Mouse (Mus musculus) limb, embryonic 15.5 days (tissue): ENCODE results near the gene Smtn. TPM values are rescaled to one million over a fixed set of nuclear protein-coding genes. Genes with fewer than 3 reads are reported as not detected.

Experiments used
- ATAC-seq: fragments of 200-750 bp; cut with Nextera tagmentation; 2 replicates; pipeline ENCODE4 v1.8.0; 2017; ENCODE audit warnings: low read depth, moderate TSS enrichment; ENCODE audit not compliant: insufficient number of reproducible peaks, low FRiP score, low TSS enrichment
- H3K27ac ChIP-seq: fragments of 300-500 bp; sonication (generic); 2 replicates; pipeline ENCODE4 v1.5.1; 2015; ENCODE audit warnings: moderate library complexity, mild to moderate bottlenecking, inconsistent platforms
- H3K27me3 ChIP-seq: fragments of 300-500 bp; sonication (generic); 2 replicates; pipeline ENCODE4 v1.6.1; 2015; ENCODE audit warnings: inconsistent platforms
- H3K36me3 ChIP-seq: fragments of 300-500 bp; sonication (generic); 2 replicates; pipeline ENCODE4 v1.6.1; 2015; ENCODE audit warnings: inconsistent platforms
- H3K4me1 ChIP-seq: fragments of 300-500 bp; sonication (generic); 2 replicates; pipeline ENCODE4 v1.6.1; 2015; ENCODE audit warnings: inconsistent platforms
- H3K4me2 ChIP-seq: fragments of 300-500 bp; sonication (generic); 2 replicates; pipeline ENCODE4 v1.6.1; 2015; ENCODE audit warnings: mild to moderate bottlenecking, inconsistent platforms
- H3K4me3 ChIP-seq: fragments of 300-500 bp; sonication (generic); 2 replicates; pipeline ENCODE4 v1.5.1; 2015; ENCODE audit warnings: mild to moderate bottlenecking, inconsistent platforms
- H3K9ac ChIP-seq: fragments of 300-500 bp; sonication (generic); 2 replicates; pipeline ENCODE4 v1.6.1; 2015; ENCODE audit warnings: inconsistent platforms
- H3K9me3 ChIP-seq: fragments of 300-500 bp; sonication (generic); 2 replicates; pipeline ENCODE4 v1.6.1; 2016; ENCODE audit warnings: inconsistent platforms
- WGBS: fragments of 180-500 bp; shearing (Covaris S2); methylation state at CpG from one replicate; pipeline ENCODE4 v1.1.7; 2015; 5-methylcytosine and 5-hydroxymethylcytosine counted together
- polyA plus RNA-seq: library from polyadenylated mRNA; unstranded; fragments of >200 nt; fragmentation: Nextera tagmentation; extraction: Ambion mirVana; gene quantifications from 2 replicates; pipeline ENCODE4 v1.2.1, GENCODE M21; 2015

Gene Smtn
- polyA plus RNA-seq, 1 experiment from 2014 or later, result 81.7 TPM

DNA sequence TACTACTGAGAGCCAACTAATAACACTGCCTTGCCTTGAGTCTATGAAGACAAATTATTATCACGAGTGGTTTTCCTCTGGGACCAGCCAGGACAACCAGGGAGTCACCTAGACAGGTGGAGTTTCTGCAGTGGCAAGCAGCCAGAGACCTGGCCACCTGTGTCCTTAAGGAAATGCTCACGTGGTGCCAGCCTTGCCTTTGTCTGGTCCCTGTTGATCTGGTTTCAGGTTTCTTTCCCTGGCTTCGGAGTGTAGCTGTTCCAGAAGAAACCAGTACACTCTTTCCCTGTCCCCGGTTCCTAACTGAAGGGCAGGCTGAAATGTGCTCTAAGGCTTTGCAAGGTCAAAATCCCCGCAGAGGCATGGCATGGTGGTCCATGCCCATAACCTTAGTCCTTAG lies 43.7 kb downstream of the Smtn start:
- H3K27ac ChIP-seq, result no peak overlapping the region
- no peak overlapping the region for H3K4me3 ChIP-seq
- no peak for ATAC-seq
- H3K9me3 ChIP-seq, result no peaks in the 10 kb centered on the region
- H3K9ac ChIP-seq, result no peak overlapping the region
- 43% methylated on average over 5 of the region's 5 CpGs for WGBS
- no peak overlapping the region for H3K4me2 ChIP-seq
- no peaks in the 10 kb centered on the region for H3K36me3 ChIP-seq
- H3K27me3 ChIP-seq, result no peaks in the 10 kb centered on the region
- H3K4me1 ChIP-seq, result 0 out of 2 replicates have a peak, but pooled peaks cover 3% of the 10 kb centered on the region

DNA sequence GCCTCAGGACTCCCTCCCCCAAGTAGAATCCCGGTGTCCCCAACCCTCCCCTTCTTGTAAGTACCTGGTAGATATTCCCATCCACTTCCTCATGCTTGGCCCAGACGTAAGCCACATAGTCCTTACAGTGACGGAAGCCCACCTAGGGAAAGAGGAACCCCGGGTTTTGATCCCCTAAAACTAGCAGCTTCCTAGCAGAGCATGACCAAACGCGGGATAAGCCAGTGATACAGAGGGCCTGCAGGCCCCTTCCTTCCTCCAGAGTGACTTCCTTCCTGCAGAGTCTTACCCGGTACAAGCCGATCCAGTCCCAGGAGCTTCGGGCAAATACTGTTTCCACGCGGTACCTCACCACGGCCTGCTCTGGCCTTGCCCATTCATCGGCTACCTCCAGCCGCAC lies 44.9 kb downstream of the Smtn start:
- 91% methylated on average over 14 of the region's 14 CpGs for WGBS
- no peak for ATAC-seq
- no peak overlapping the region for H3K4me2 ChIP-seq
- no peaks in the 10 kb centered on the region for H3K27me3 ChIP-seq
- H3K9me3 ChIP-seq, result no peaks in the 10 kb centered on the region
- H3K4me1 ChIP-seq, result 0 out of 2 replicates have a peak, but pooled peaks cover 3% of the 10 kb centered on the region
- no peaks in the 10 kb centered on the region for H3K36me3 ChIP-seq
- no peak overlapping the region for H3K27ac ChIP-seq
- no peak overlapping the region for H3K9ac ChIP-seq
- H3K4me3 ChIP-seq, result no peak overlapping the region

DNA sequence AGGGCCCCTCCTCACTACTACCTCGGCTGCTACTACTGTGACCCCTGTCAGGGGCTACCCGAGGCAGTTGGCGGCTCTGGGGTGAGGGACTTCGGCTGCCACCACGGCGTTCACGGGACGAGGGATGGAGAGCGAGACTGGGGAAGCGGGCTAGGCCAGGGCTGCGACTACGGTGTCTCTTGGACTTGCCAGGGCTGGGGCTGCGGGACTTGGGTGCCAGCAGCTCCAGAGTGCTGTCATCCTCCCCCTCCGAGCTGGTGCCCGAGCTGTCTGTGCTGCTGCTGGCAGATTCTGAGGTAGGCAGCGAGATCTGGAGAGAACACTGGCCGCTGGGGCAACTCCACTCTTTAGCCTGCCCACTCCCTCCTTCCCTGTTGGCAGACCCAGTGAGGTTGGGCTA lies 45.6 kb downstream of the Smtn start:
- Histone ChIP-seq H3K27ac (no peak overlapping the region), H3K27me3 (no peaks in the 10 kb centered on the region), H3K4me1 (0 out of 2 replicates have a peak, but pooled peaks cover 3% of the 10 kb centered on the region), H3K4me2 (no peak overlapping the region), H3K4me3 (no peak overlapping the region), H3K9ac (no peak overlapping the region), H3K9me3 (no peaks in the 10 kb centered on the region), H3K36me3 (no peaks in the 10 kb centered on the region)
- WGBS, result 80% methylated on average over 17 of the region's 17 CpGs
- no peak for ATAC-seq

DNA sequence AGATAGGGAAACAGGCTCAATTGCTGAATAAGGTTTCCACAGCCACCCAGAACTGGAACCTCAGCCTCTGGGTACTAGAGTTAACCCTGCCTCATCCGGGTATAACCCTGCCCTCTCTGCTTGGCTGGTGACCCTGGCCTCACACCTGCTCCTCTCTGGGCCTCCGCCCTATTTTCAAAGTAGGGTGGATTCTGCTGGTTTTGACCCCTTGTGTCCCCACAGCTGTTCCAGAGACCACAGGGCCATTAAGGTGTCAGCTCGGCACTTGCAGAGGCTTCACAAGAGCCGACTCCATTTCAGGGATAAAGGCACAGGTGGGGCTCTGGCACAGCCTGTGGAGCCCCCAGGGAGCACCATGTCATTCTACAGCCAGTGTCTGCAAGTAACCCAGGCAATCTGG lies 47.7 kb downstream of the Smtn start:
- no peak for ATAC-seq
- WGBS, result 54% methylated on average over 4 of the region's 4 CpGs
- Histone ChIP-seq H3K4me2 (no peak overlapping the region), H3K9me3 (no peaks in the 10 kb centered on the region), H3K27ac (no peak overlapping the region), H3K36me3 (no peaks in the 10 kb centered on the region), H3K9ac (no peak overlapping the region), H3K4me1 (peaks cover 9% of the 10 kb centered on the region; the same call in 1 of the 2 replicates), H3K4me3 (no peak overlapping the region), H3K27me3 (no peaks in the 10 kb centered on the region)

DNA sequence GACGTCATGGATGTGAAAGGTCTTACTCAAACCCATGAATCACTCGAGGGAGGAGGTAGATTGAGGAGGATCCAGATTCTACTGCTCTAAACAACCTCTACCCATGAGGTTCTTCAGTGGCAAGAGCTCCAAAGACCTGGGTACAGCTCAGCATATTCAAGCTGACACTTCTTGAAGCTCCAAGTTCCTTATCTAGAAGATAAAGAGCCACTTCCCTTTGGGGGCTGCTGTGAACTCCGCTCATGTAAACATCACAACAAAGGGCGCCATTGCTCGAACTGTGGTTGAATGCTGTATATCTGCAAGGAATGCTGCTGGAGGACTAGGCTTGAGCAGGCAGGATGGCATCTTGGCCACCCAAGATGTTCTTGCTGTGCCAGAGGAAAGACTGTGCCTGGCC lies 51.4 kb downstream of the Smtn start:
- no peak overlapping the region for H3K27ac ChIP-seq
- no peaks in the 10 kb centered on the region for H3K9me3 ChIP-seq
- ATAC-seq, result no peak
- H3K4me1 ChIP-seq, result peaks cover 12% of the 10 kb centered on the region
- H3K4me3 ChIP-seq, result no peak overlapping the region
- no peak overlapping the region for H3K9ac ChIP-seq
- H3K36me3 ChIP-seq, result no peaks in the 10 kb centered on the region
- H3K4me2 ChIP-seq, result no peak overlapping the region
- H3K27me3 ChIP-seq, result no peaks in the 10 kb centered on the region
- WGBS, result 77% methylated on average over 5 of the region's 5 CpGs

DNA sequence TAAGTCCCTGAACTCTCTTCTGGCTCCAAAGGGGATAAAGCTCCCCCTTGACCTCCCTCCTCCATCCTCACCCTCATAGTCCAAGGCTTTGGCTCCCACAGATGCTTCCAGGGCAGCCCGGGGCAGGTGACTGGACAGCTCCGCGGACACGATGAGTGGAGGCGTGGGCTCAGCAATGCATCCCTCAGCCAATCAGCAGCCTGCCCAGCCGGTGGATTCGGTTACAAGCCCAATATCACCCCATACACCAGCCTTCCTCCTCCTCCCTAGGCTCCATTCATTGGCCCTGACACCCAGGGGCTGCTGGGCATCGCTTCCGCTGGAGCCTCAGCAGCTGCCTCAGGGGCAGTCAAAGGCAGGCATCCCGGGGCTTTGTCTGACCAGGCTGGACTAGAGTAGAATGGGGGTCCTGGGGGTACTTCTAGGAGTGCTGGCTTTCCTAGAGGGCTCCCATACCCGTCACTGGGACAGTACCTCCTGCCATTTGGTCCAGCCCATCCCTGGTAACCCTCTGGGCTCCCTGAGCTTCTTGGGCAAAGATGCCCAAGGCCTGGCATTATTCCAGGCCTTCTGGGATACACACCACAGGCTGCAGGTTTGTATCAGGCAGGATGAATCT lies 52.4 kb downstream of the Smtn start, which contains the start of gene Pla2g3:
Pla2g3 (plus strand) TSS at position 333 of the 619 bp plus-strand sequence.
- peaks cover 17% of the 10 kb centered on the region for H3K4me1 ChIP-seq
- no peak within 1 kb of the TSS for H3K9ac ChIP-seq
- no peak within 1 kb of the TSS for H3K4me2 ChIP-seq
- H3K9me3 ChIP-seq, result no peaks in the 10 kb centered on the region
- no peak for ATAC-seq
- no peak within 1 kb of the TSS for H3K27ac ChIP-seq
- H3K36me3 ChIP-seq, result no peaks in the 10 kb centered on the region
- WGBS, result 16% methylated on average over 11 of the region's 11 CpGs
- no peak within 1 kb of the TSS for H3K4me3 ChIP-seq
- H3K27me3 ChIP-seq, result no peaks in the 10 kb centered on the region

DNA sequence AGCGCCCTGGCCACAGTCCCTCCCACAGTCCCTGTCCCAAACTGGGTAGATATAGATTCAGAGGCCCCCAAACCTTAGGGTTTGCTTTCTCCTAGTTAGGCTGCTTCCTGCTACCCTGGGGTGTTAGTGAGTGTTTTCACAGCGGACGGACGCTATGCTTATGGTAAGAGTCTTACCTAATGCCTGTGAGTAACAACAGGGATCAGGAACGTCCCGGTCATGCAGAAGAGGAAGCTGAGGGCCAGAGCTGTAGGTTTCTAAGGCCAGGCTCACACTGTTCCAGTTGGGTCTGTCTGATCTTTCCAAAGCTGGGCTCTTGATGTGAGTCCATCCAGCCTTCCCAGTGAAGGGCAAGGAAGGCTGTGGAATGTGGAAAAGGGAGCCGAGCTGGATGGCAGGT lies 54.1 kb downstream of the Smtn start:
- H3K27ac ChIP-seq, result no peak overlapping the region
- no peak overlapping the region for H3K4me2 ChIP-seq
- no peak for ATAC-seq
- H3K27me3 ChIP-seq, result no peaks in the 10 kb centered on the region
- WGBS, result 69% methylated on average over 7 of the region's 7 CpGs
- H3K4me3 ChIP-seq, result no peak overlapping the region
- no peaks in the 10 kb centered on the region for H3K36me3 ChIP-seq
- no peak overlapping the region for H3K9ac ChIP-seq
- no peaks in the 10 kb centered on the region for H3K9me3 ChIP-seq
- peaks cover 17% of the 10 kb centered on the region for H3K4me1 ChIP-seq

DNA sequence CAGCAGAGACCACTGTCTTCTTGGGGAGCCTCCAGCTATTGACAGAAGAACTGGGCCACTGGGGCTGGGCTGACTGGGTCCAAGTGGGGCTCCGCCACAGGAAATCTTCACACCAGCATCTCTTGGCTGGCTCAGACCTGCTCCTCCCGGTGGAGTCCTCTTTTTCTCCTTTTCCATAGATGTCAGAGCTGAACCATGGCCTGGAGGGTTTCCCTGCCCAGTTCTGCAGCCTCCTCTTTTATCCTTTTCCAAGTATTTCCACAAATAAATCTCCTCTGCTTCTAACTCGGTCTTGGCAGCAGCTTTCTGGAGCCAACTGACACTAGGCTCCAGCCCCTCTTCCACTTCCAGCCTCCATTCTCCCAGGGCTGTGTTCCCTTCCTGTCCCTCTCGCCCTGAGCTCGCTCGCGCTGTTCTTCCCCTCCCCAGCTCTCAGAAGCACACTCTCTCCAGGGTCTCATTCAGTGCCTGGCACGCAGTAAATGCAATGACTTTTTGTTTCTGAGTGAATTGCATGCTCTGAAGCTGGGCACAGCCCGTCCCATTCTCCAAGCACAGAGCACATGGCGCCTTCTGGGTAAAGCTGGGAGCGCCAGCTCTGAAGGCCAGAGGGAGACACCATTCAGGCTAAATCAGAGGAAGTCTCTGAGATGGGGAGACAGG lies 56.3 kb downstream of the Smtn start:
- Histone ChIP-seq H3K9me3 (no peaks in the 10 kb centered on the region), H3K4me1 (peaks cover 17% of the 10 kb centered on the region), H3K4me3 (no peak overlapping the region), H3K4me2 (no peak overlapping the region), H3K27me3 (no peaks in the 10 kb centered on the region), H3K36me3 (no peaks in the 10 kb centered on the region), H3K27ac (0 out of 2 replicates have a peak overlapping the region, but pooled peaks have one; percentile 22), H3K9ac (no peak overlapping the region)
- no peak for ATAC-seq
- WGBS, result 43% methylated on average over 11 of the region's 11 CpGs

DNA sequence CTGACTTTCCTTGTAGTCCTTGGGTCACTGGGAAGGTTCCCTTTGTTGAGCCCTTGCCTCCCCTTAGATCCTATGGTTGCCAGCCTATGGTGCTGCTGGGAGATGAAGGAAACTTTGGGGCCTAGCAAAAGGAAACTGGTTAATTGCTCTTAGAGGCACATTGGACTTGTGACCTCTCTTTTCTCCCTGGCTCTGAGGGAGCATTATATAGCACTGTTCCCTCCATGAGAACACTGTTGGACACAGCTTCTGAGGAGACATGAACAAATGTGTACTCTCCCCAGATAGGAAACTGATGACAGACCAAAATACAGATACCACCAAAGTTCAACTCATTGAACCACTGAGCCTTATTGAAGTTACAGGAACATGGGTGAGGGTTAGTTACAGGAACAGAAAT lies 64.9 kb downstream of the Smtn start:
- H3K9me3 ChIP-seq, result no peaks in the 10 kb centered on the region
- H3K4me1 ChIP-seq, result no peaks in the 10 kb centered on the region
- no peak for ATAC-seq
- H3K36me3 ChIP-seq, result no peaks in the 10 kb centered on the region
- no peak overlapping the region for H3K27ac ChIP-seq
- no peaks in the 10 kb centered on the region for H3K27me3 ChIP-seq
- no peak overlapping the region for H3K4me2 ChIP-seq
- no peak overlapping the region for H3K4me3 ChIP-seq
- H3K9ac ChIP-seq, result no peak overlapping the region

DNA sequence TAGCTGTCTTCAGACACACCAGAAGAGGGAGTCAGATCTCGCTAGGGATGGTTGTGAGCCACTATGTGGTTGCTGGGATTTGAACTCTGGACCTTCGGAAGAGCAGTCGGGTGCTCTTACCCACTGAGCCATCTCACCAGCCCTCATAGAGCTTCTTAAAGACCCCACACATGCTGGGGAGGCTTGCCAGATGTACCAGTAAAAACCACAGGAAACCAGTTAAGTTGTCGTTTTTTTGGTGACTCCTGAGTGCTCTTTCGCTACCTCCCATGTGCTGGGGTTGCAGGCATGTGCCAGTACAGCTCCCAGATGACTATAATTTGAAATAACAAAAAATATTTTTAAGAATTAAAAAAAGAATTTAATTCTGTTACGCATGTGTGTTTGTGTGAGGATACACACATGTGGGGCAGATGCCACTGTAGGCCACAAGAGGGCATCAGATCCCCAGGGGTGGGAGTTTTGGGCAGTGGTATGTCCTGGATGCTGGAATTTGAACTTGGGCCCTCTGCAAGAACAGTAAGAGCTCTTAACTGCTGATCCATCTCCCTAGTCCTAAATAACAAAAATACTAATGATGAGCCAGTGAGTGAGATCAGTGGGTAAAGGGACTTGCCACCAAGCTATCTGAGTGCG lies 65.8 kb downstream of the Smtn start:
- no peak overlapping the region for H3K4me3 ChIP-seq
- H3K9ac ChIP-seq, result no peak overlapping the region
- H3K4me1 ChIP-seq, result no peaks in the 10 kb centered on the region
- H3K36me3 ChIP-seq, result no peaks in the 10 kb centered on the region
- no peaks in the 10 kb centered on the region for H3K9me3 ChIP-seq
- H3K4me2 ChIP-seq, result no peak overlapping the region
- no peak for ATAC-seq
- H3K27me3 ChIP-seq, result no peaks in the 10 kb centered on the region
- WGBS, result 79% methylated on average over 7 of the region's 7 CpGs
- H3K27ac ChIP-seq, result no peak overlapping the region

DNA sequence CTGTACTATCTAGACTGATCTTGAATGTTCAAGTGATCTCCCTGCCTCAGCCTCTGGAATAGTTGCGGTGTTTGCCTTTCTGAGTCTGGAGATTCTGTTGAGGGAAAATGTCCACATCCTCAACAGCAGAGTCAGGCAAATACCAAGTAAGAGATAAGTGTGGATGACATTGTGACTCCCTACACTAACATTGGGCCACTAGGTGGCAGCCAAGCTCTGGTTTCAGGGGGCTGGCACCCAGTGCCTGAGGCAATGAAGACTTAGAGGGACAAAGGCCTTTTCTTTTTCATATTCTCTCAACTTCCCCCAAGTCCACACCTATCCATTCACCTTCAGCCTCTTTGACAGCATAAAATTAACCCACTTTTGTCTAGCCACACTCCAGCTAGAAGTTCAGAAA lies 67.9 kb downstream of the Smtn start:
- H3K27ac ChIP-seq, result no peak overlapping the region
- no peak overlapping the region for H3K4me3 ChIP-seq
- no peaks in the 10 kb centered on the region for H3K36me3 ChIP-seq
- WGBS, result 28% methylated on average over 1 of the region's 1 CpGs
- no peak overlapping the region for H3K4me2 ChIP-seq
- no peaks in the 10 kb centered on the region for H3K4me1 ChIP-seq
- H3K9me3 ChIP-seq, result no peaks in the 10 kb centered on the region
- ATAC-seq, result 0 out of 2 replicates have a peak, but pooled peaks have one; percentile 58
- H3K9ac ChIP-seq, result no peak overlapping the region
- no peaks in the 10 kb centered on the region for H3K27me3 ChIP-seq

DNA sequence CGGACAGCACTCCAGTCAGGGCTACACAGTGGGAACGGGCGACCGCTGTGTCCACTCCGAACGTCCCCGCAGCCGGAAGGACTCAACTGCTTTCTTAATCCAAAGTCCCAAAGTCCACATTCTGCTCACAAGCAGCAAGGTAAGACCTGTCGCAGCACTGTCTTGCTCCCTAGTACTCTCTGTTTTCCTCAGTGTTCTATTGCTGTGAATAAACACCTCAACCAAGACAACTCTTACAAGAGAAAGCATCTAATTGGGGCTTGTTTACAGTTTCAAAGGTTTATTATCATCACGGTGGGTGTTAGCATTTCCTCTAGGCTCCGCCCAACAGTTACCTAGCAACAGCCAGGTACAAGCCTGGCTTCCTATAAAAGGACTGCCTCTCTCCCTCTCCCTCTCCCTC lies 69.0 kb downstream of the Smtn start:
- ATAC-seq, result no peak
- no peak overlapping the region for H3K9ac ChIP-seq
- no peaks in the 10 kb centered on the region for H3K4me1 ChIP-seq
- WGBS, result 17% methylated on average over 11 of the region's 11 CpGs
- no peak overlapping the region for H3K27ac ChIP-seq
- no peak overlapping the region for H3K4me3 ChIP-seq
- no peak overlapping the region for H3K4me2 ChIP-seq
- H3K27me3 ChIP-seq, result no peaks in the 10 kb centered on the region
- H3K36me3 ChIP-seq, result no peaks in the 10 kb centered on the region
- no peaks in the 10 kb centered on the region for H3K9me3 ChIP-seq
